Mouse (Mus musculus) brain, embryonic 14.5 days (tissue): ENCODE results near the gene Ccdc91. TPM values are rescaled to one million over a fixed set of nuclear protein-coding genes. Genes with fewer than 3 reads are reported as not detected.

Experiments used
- DNase-seq: peaks from one replicate; pipeline ENCODE4 v3.0.0-alpha.2; 2011; ENCODE audit warnings: low read depth
- CTCF ChIP-seq: fragments of 200-500 bp; IDR thresholded peaks from 2 replicates; pipeline ENCODE4 v1.5.1; 2012; ENCODE audit warnings: inconsistent platforms, mild to moderate bottlenecking, moderate library complexity, borderline replicate concordance; ENCODE audit not compliant: insufficient read depth, insufficient read length; ENCODE audit errors: extremely low read depth
- POLR2A ChIP-seq: fragments of 200-500 bp; IDR thresholded peaks from 2 replicates; pipeline ENCODE4 v1.6.1; 2012; ENCODE audit warnings: mild to moderate bottlenecking, inconsistent platforms, borderline replicate concordance; ENCODE audit not compliant: poor library complexity, insufficient read depth, insufficient read length, severe bottlenecking; ENCODE audit errors: extremely low read depth
- polyA plus RNA-seq: library from polyadenylated mRNA; depleted of rRNA; stranded (reverse); fragments of >200 nt; gene quantifications from 2 replicates; pipeline ENCODE4 v1.2.3, GENCODE M21; 2012

The Ccdc91 gene
- polyA plus RNA-seq, 1 experiment = 28.0 TPM

- TF ChIP-seq POLR2A (no peak), CTCF (no peak)
- DNase-seq = no peak
Observed at GRCm38 (mm10) chr6:147587675-147588074, 112.0 kb downstream of the Ccdc91 start.

GRCm38 (mm10) chr6:147606666-147607065, 131.0 kb downstream of the Ccdc91 start:
- TF ChIP-seq POLR2A = no peak
- no peak for TF ChIP-seq CTCF

GRCm38 (mm10) chr6:147607613-147608012, 132.0 kb downstream of the Ccdc91 start:
- no peak for TF ChIP-seq CTCF
- no peak for TF ChIP-seq POLR2A
- no peak for DNase-seq

More at GRCm38 (mm10) chr6:147606666-147607065, 131.0 kb downstream of the Ccdc91 start:
- DNase-seq = no peak

- TF ChIP-seq CTCF = no peak
- no peak for TF ChIP-seq POLR2A
Observed at GRCm38 (mm10) chr6:147615306-147615705, 139.7 kb downstream of the Ccdc91 start.

GRCm38 (mm10) chr6:147623142-147623541, 147.5 kb downstream of the Ccdc91 start:
- peak; percentile 14 for DNase-seq
- no peak for TF ChIP-seq POLR2A
- no peak for TF ChIP-seq CTCF

More at GRCm38 (mm10) chr6:147615306-147615705, 139.7 kb downstream of the Ccdc91 start:
- no peak for DNase-seq

- no peak for DNase-seq
- no peak for TF ChIP-seq POLR2A
- TF ChIP-seq CTCF = no peak
Observed at GRCm38 (mm10) chr6:147636464-147636863, 160.8 kb downstream of the Ccdc91 start.

GRCm38 (mm10) chr6:147643875-147644274, 168.2 kb downstream of the Ccdc91 start:
- no peak for DNase-seq
- no peak for TF ChIP-seq POLR2A
- TF ChIP-seq CTCF = no peak

GRCm38 (mm10) chr6:147644391-147644790, 168.8 kb downstream of the Ccdc91 start:
- no peak for DNase-seq
- no peak for TF ChIP-seq CTCF
- TF ChIP-seq POLR2A = no peak

- DNase-seq = no peak
- TF ChIP-seq CTCF (no peak), POLR2A (no peak)
Observed at GRCm38 (mm10) chr6:147646401-147646968, 170.9 kb downstream of the Ccdc91 start.

- TF ChIP-seq CTCF (no peak), POLR2A (no peak)
- DNase-seq = no peak
Observed at GRCm38 (mm10) chr6:147658025-147658424, 182.4 kb downstream of the Ccdc91 start.

GRCm38 (mm10) chr6:147660718-147661117, 185.1 kb downstream of the Ccdc91 start:
- no peak for TF ChIP-seq CTCF
- TF ChIP-seq POLR2A = no peak
- DNase-seq = peak; percentile 9

- DNase-seq = no peak
- TF ChIP-seq POLR2A = no peak
- no peak for TF ChIP-seq CTCF
Observed at GRCm38 (mm10) chr6:147661841-147662240, 186.2 kb downstream of the Ccdc91 start.

GRCm38 (mm10) chr6:147662610-147663009, 187.0 kb downstream of the Ccdc91 start:
- DNase-seq = no peak
- TF ChIP-seq POLR2A (no peak), CTCF (no peak)

- TF ChIP-seq POLR2A (no peak), CTCF (peak; percentile 44; the same call in 1 of the 2 replicates)
- DNase-seq = peak; percentile 44
Observed at GRCm38 (mm10) chr6:147664339-147664738, 188.7 kb downstream of the Ccdc91 start.
